ENCODE assay signal across 13 mouse cellular contexts in the genomic region with DNA sequence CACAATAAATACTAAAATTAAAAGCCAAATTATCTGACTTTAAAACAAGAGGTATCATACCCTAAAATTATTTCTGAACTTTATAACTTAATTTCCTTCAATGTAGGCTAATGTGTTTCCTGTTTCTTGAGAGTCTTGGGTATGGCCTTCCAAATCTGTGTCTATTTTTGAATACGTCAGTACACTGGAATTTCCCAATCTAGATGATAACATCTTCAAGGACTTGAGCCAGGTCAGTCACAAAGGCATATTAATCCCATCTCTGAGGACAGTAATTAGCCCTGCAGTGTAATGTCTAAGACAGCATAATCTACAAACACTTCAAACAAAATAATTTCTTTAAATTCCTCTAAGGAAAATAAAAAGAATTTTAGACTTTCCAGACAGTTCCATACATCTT.
"Had no signal": no experiment of that assay in that cellular context is flagged by ENCODE, and none has a peak within 500 bp of the region (broad histone marks: within the 10 kb centered on the region; RNA-seq: fewer than 3 reads in every experiment).

No protein-coding gene starts in this region.

- H3K9me3 ChIP-seq: kidney, embryonic 15.5 days; liver, embryonic 13.5 days had no signal

- H3K27ac ChIP-seq: kidney, embryonic 15.5 days; left cerebral cortex, adult 2 months; liver, embryonic 13.5 days had no signal

- H3K36me3 ChIP-seq: kidney, embryonic 15.5 days; liver, embryonic 13.5 days had no signal

- H3K4me3 ChIP-seq: kidney, embryonic 15.5 days; left cerebral cortex, adult 2 months; liver, embryonic 13.5 days had no signal

- H3K9ac ChIP-seq: kidney, embryonic 15.5 days; liver, embryonic 13.5 days; lung, embryonic 14.5 days had no signal

- H3K4me2 ChIP-seq: kidney, embryonic 15.5 days; liver, embryonic 13.5 days; lung, embryonic 14.5 days; midbrain, embryonic 11.5 days had no signal

- H3K27me3 ChIP-seq: kidney, embryonic 15.5 days; liver, embryonic 13.5 days had no signal

- DNase-seq: kidney, adult 18-20 months; kidney, postnatal 10 days; kidney, postnatal 36 days; layer of hippocampus, postnatal 36 days; liver, embryonic 13.5 days; lung, embryonic 14.5 days; lung, postnatal 4 days; midbrain, embryonic 14.5 days; thymus, adult 18-20 months; thymus, postnatal 36 days had no signal
